Mouse (Mus musculus): ENCODE measurements at regions not wholly inside any gene's neighbourhood (a gene's known extent, or its start where the extent isn't known, plus 50 kb on each side); places are given as distances from the start of the nearest gene placed in this dataset.
A peak's percentile ranks its signal among the peaks of the same experiment; 100 is the strongest.

- Histone ChIP-seq H3K27ac (no peak overlapping the region), H3K4me1 (replicated peaks; ENCODE audit: insufficient read depth, low read length) (peaks cover 9% of the 10 kb centered on the region), H3K9me3 (replicated peaks; ENCODE audit: low read length) (no peaks in the 10 kb centered on the region), H3K4me3 (replicated peaks; ENCODE audit: low read depth, low read length) (no peak overlapping the region), H3K36me3 (ENCODE audit: insufficient read depth, low read length) (no peaks in the 10 kb centered on the region), H3K9ac (ENCODE audit: low read depth, low read length) (no peak overlapping the region), H3K4me2 (ENCODE audit: low read length) (0 out of 2 replicates have a peak overlapping the region, but pooled peaks have one; percentile 4), H3K27me3 (ENCODE audit: insufficient read depth, low read length) (no peaks in the 10 kb centered on the region)
- peak; percentile 44; the same call in 1 of the 2 replicates for TF ChIP-seq CTCF (IDR thresholded peaks at IDR 0.05; ENCODE audit: low read depth)
- no peak; the same call in 1 of the 2 replicates for ATAC-seq (replicated peaks; ENCODE audit: low FRiP score, low read depth)
- 16% methylated on average over 12 of the region's 12 CpGs for WGBS
- peak; percentile 62 for DNase-seq (ENCODE audit: low spot score)
Measured at GRCm38 (mm10) chr2:75061456-75062188, 236.0 kb downstream of the Mtx2 start.

DNA sequence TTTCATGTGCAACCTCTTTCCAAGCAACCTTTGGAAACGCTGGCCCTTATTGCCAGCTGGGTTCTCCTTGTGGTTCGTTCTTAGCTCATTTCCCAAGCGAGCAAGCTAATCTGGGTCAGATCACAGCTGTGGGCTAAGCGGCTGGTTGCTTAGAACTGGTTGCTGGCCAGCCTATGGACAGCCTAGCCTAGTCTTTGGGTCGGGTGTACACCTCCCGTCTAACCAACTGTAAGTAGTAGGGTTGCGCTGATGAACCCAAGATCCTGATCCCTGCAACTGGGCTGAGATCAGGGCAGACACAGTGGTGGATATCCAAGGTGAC is 236.5 kb downstream of the Mtx2 start:
- Histone ChIP-seq H3K27ac (no peak overlapping the region), H3K4me2 (ENCODE audit: low read length) (no peak overlapping the region), H3K4me3 (replicated peaks; ENCODE audit: low read depth, low read length) (no peak overlapping the region), H3K9ac (ENCODE audit: low read depth, low read length) (no peak overlapping the region), H3K27me3 (ENCODE audit: insufficient read depth, low read length) (no peaks in the 10 kb centered on the region), H3K4me1 (replicated peaks; ENCODE audit: insufficient read depth, low read length) (peaks cover 9% of the 10 kb centered on the region), H3K9me3 (replicated peaks; ENCODE audit: low read length) (no peaks in the 10 kb centered on the region), H3K36me3 (ENCODE audit: insufficient read depth, low read length) (no peaks in the 10 kb centered on the region)
- ATAC-seq (replicated peaks; ENCODE audit: low FRiP score, low read depth) (no peak), DNase-seq (ENCODE audit: low spot score) (no peak)
- TF ChIP-seq CTCF (IDR thresholded peaks at IDR 0.05; ENCODE audit: low read depth) = no peak
- WGBS = 64% methylated on average over 7 of the region's 7 CpGs

DNA sequence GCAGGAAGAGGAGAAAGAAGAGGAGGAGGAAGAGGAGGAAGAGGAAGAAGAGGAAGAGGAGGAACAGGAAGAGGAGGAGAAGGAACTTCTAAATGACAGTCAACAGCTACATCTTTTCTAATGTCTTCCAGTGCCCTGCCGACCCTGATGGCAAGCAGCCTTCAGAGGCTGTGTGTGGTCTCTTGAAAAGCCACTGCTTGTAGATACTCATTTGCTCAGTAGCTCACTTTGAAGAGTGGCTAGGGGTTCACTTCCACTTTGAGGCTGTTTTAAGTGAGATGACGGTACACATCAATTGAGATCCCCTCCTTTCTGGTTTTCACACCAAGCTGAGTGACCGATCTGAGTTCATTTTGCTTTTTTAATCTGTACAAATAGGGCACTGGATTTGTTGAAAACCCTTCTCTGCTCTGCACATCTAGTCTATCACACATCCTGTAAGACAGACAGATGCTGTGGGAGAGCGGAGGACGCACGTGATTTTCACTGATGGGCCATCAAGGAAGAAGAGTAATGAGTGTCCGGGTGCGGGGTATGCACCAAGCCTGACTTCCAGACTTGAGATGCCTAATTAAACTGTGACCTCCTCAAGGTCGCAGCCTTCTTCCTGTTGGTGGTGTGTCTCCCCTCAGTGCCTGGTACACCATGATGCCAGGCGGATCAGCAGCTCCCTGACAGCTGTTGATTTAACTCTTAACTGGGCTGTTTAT is 239.0 kb downstream of the Mtx2 start:
- Histone ChIP-seq H3K4me2 (ENCODE audit: low read length) (no peak overlapping the region), H3K27ac (no peak overlapping the region), H3K27me3 (ENCODE audit: insufficient read depth, low read length) (no peaks in the 10 kb centered on the region), H3K9me3 (replicated peaks; ENCODE audit: low read length) (no peaks in the 10 kb centered on the region), H3K9ac (ENCODE audit: low read depth, low read length) (no peak overlapping the region), H3K36me3 (ENCODE audit: insufficient read depth, low read length) (no peaks in the 10 kb centered on the region), H3K4me1 (replicated peaks; ENCODE audit: insufficient read depth, low read length) (peaks cover 9% of the 10 kb centered on the region), H3K4me3 (replicated peaks; ENCODE audit: low read depth, low read length) (no peak overlapping the region)
- WGBS = 28% methylated on average over 10 of the region's 10 CpGs
- ATAC-seq (replicated peaks; ENCODE audit: low FRiP score, low read depth) = no peak
- DNase-seq (ENCODE audit: low spot score) = peak; percentile 54
- no peak for TF ChIP-seq CTCF (IDR thresholded peaks at IDR 0.05; ENCODE audit: low read depth)

DNA sequence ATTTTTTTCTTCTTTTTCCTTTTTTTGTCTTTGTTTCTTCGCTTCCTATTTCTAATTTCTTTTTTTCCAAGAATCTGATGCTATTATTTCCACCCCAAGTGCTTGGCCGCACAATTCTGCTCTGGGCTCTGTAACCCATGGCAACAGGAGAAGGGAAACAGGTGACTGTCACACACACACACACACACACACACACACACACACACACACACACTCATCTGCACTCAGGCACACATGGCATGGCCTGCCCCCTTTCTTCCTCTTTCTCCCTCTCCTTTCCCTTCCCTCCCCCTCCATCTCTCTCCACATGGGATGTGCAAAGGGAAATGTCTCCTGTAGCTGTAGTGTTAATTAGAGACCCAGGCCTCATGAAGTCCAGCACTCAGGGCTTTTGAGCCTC is 239.7 kb downstream of the Mtx2 start:
- no peak; the same call in 1 of the 2 replicates for TF ChIP-seq CTCF (IDR thresholded peaks at IDR 0.05; ENCODE audit: low read depth)
- Histone ChIP-seq H3K36me3 (ENCODE audit: insufficient read depth, low read length) (no peaks in the 10 kb centered on the region), H3K4me2 (ENCODE audit: low read length) (no peak overlapping the region), H3K4me1 (replicated peaks; ENCODE audit: insufficient read depth, low read length) (peaks cover 9% of the 10 kb centered on the region), H3K4me3 (replicated peaks; ENCODE audit: low read depth, low read length) (no peak overlapping the region), H3K27ac (no peak overlapping the region), H3K9ac (ENCODE audit: low read depth, low read length) (no peak overlapping the region), H3K9me3 (replicated peaks; ENCODE audit: low read length) (no peaks in the 10 kb centered on the region), H3K27me3 (ENCODE audit: insufficient read depth, low read length) (no peaks in the 10 kb centered on the region)
- WGBS = 51% methylated on average over 2 of the region's 2 CpGs
- DNase-seq (ENCODE audit: low spot score) = no peak
- no peak for ATAC-seq (replicated peaks; ENCODE audit: low FRiP score, low read depth)

DNA sequence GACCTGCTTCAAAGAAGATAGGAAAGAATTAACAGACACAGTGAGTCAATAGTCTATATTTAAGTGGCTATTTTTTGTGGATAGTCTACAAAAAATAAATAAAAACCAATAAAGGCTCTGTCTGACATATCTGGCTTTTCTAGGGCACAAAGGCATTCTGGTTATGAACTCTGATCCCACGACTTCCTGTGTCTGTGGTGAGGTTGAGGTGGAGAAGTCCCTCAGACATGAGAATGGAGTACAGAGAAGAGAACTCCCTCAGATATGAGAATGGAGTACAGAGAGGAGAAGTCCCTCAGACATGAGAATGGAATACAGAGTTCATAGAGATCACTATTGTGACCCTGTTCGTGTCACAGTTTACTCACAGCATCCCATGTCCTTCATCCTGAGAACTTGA is 243.7 kb downstream of the Mtx2 start:
- peaks cover 4% of the 10 kb centered on the region; the same call in 1 of the 2 replicates for H3K4me1 ChIP-seq (replicated peaks; ENCODE audit: insufficient read depth, low read length)

GRCm38 (mm10) chr2:75072021-75072420 is 246.4 kb downstream of the Mtx2 start:
- no peak for TF ChIP-seq CTCF (IDR thresholded peaks at IDR 0.05; ENCODE audit: low read depth)
- H3K9me3 ChIP-seq (replicated peaks; ENCODE audit: low read length) = no peaks in the 10 kb centered on the region
- no peak for DNase-seq (ENCODE audit: low spot score)
- WGBS = 69% methylated on average over 3 of the region's 3 CpGs
- no peak overlapping the region for H3K4me2 ChIP-seq (ENCODE audit: low read length)
- ATAC-seq (replicated peaks; ENCODE audit: low FRiP score, low read depth) = no peak
- H3K9ac ChIP-seq (ENCODE audit: low read depth, low read length) = no peak overlapping the region
- H3K4me3 ChIP-seq (replicated peaks; ENCODE audit: low read depth, low read length) = no peak overlapping the region
- no peaks in the 10 kb centered on the region for H3K27me3 ChIP-seq (ENCODE audit: insufficient read depth, low read length)
- no peak overlapping the region for H3K27ac ChIP-seq
- no peaks in the 10 kb centered on the region for H3K4me1 ChIP-seq (replicated peaks; ENCODE audit: insufficient read depth, low read length)
- no peaks in the 10 kb centered on the region for H3K36me3 ChIP-seq (ENCODE audit: insufficient read depth, low read length)

More for the DNA sequence above, 243.7 kb downstream of the Mtx2 start:
- Histone ChIP-seq H3K9me3 (replicated peaks; ENCODE audit: low read length) (no peaks in the 10 kb centered on the region), H3K36me3 (ENCODE audit: insufficient read depth, low read length) (no peaks in the 10 kb centered on the region), H3K27ac (no peak overlapping the region), H3K9ac (ENCODE audit: low read depth, low read length) (no peak overlapping the region), H3K4me2 (ENCODE audit: low read length) (no peak overlapping the region), H3K27me3 (ENCODE audit: insufficient read depth, low read length) (no peaks in the 10 kb centered on the region), H3K4me3 (replicated peaks; ENCODE audit: low read depth, low read length) (no peak overlapping the region)
- TF ChIP-seq CTCF (IDR thresholded peaks at IDR 0.05; ENCODE audit: low read depth) = no peak
- no peak for DNase-seq (ENCODE audit: low spot score)
- ATAC-seq (replicated peaks; ENCODE audit: low FRiP score, low read depth) = no peak
- WGBS = 82% methylated on average over 2 of the region's 2 CpGs
